Mouse (Mus musculus) liver, adult 2 months (tissue): Measurements from ENCODE around the gene Trhr2. TPM values are rescaled to one million over a fixed set of nuclear protein-coding genes. Genes with fewer than 3 reads are reported as not detected.

Experiments
- DNase-seq: peaks from one replicate; pipeline ENCODE4 v3.0.0-alpha.2; 2011; ENCODE audit warnings: low read depth, low spot score; ENCODE audit errors: extremely low read depth
- H3K27ac ChIP-seq: fragments of 200-500 bp; replicated peaks from 2 replicates; pipeline ENCODE4 v1.5.1; 2012; ENCODE audit warnings: low read depth, mild to moderate bottlenecking, control low read depth, inconsistent platforms, low read length; ENCODE audit not compliant: insufficient read depth
- H3K27me3 ChIP-seq: fragments of 200-500 bp; 2 replicates; pipeline ENCODE4 v1.6.1; 2012; ENCODE audit warnings: mild to moderate bottlenecking, moderate library complexity, low read length, inconsistent platforms; ENCODE audit not compliant: control insufficient read depth, insufficient read depth
- H3K36me3 ChIP-seq: fragments of 200-500 bp; 2 replicates; pipeline ENCODE4 v1.6.1; 2012; ENCODE audit warnings: low read length, inconsistent platforms; ENCODE audit not compliant: control insufficient read depth, insufficient read depth
- H3K4me1 ChIP-seq: fragments of 200-500 bp; 2 replicates; pipeline ENCODE4 v1.6.1; 2011; ENCODE audit warnings: low read length; ENCODE audit not compliant: control insufficient read depth, insufficient read depth
- H3K4me3 ChIP-seq: fragments of 200-500 bp; 2 replicates; pipeline ENCODE4 v1.5.1; 2011; ENCODE audit warnings: low read depth, mild to moderate bottlenecking, control low read depth, low read length, moderate library complexity; ENCODE audit not compliant: insufficient read depth
- H3K79me2 ChIP-seq: fragments of 200-500 bp; 2 replicates; pipeline ENCODE4 v1.6.1; 2012; ENCODE audit warnings: inconsistent platforms, mild to moderate bottlenecking, low read length, moderate library complexity; ENCODE audit not compliant: control insufficient read depth, insufficient read depth
- H3K9ac ChIP-seq: fragments of 200-500 bp; 2 replicates; pipeline ENCODE4 v1.6.1; 2012; ENCODE audit warnings: low read depth, mild to moderate bottlenecking, control low read depth, inconsistent platforms, low read length
- CTCF ChIP-seq: fragments of 200-500 bp; IDR thresholded peaks from 2 replicates; pipeline ENCODE4 v1.5.1; 2011; ENCODE audit warnings: low read depth, low read length, control low read depth
- POLR2A ChIP-seq: fragments of 200-500 bp; IDR thresholded peaks from 2 replicates; pipeline ENCODE4 v1.6.1; 2011; ENCODE audit warnings: low read length, control low read depth; ENCODE audit not compliant: insufficient read depth; ENCODE audit errors: extremely low read depth
- WGBS: fragments of 180-500 bp; shearing (Covaris S2); methylation state at CpG from one replicate; pipeline ENCODE4 v1.1.7; 2018; 5-methylcytosine and 5-hydroxymethylcytosine counted together
- polyA plus RNA-seq: library from polyadenylated mRNA; depleted of rRNA; stranded (reverse); fragments of >200 nt; gene quantifications from 2 replicates; pipeline ENCODE4 v1.2.3, GENCODE M21; 2012; rRNA removed
- total RNA-seq: library from RNA; depleted of rRNA; stranded (reverse); fragments of >200 nt; gene quantifications from 2 replicates; pipeline ENCODE4 v1.2.3, GENCODE M21; 2014; rRNA removed

Gene Trhr2
- total and polyA plus RNA-seq, 2 experiments = not detected

- no peak for DNase-seq
- Histone ChIP-seq H3K4me3 (no peak overlapping the region), H3K79me2 (peaks cover 17% of the 10 kb centered on the region; the same call in 1 of the 2 replicates), H3K27me3 (no peaks in the 10 kb centered on the region), H3K4me1 (peaks cover 72% of the 10 kb centered on the region), H3K27ac (peak overlapping the region; percentile 37), H3K36me3 (no peaks in the 10 kb centered on the region), H3K9ac (peak overlapping the region; percentile 46)
- WGBS = 65% methylated on average over 13 of the region's 13 CpGs
- TF ChIP-seq CTCF = no peak
- TF ChIP-seq POLR2A = no peak
Measured at GRCm38 (mm10) chr8:122314899-122315496, 45.5 kb downstream of the Trhr2 start.

GRCm38 (mm10) chr8:122313310-122313709, 47.2 kb downstream of the Trhr2 start:
- no peak for DNase-seq
- WGBS = 74% methylated on average over 12 of the region's 12 CpGs
- no peak overlapping the region for H3K4me3 ChIP-seq
- H3K9ac ChIP-seq = no peak overlapping the region
- H3K4me1 ChIP-seq = peaks cover 78% of the 10 kb centered on the region
- TF ChIP-seq POLR2A = no peak
- TF ChIP-seq CTCF = no peak
- H3K36me3 ChIP-seq = no peaks in the 10 kb centered on the region
- peaks cover 29% of the 10 kb centered on the region; the same call in 1 of the 2 replicates for H3K79me2 ChIP-seq
- no peak overlapping the region for H3K27ac ChIP-seq
- H3K27me3 ChIP-seq = no peaks in the 10 kb centered on the region

GRCm38 (mm10) chr8:122312553-122312952, 48.0 kb downstream of the Trhr2 start:
- TF ChIP-seq CTCF = no peak
- TF ChIP-seq POLR2A = no peak
- WGBS = 44% methylated on average over 2 of the region's 2 CpGs
- Histone ChIP-seq H3K27me3 (no peaks in the 10 kb centered on the region), H3K4me1 (peaks cover 77% of the 10 kb centered on the region), H3K79me2 (peaks cover 34% of the 10 kb centered on the region; the same call in 1 of the 2 replicates), H3K9ac (no peak overlapping the region), H3K27ac (0 out of 2 replicates have a peak overlapping the region, but pooled peaks have one; percentile 5), H3K36me3 (no peaks in the 10 kb centered on the region), H3K4me3 (no peak overlapping the region)
- no peak for DNase-seq

GRCm38 (mm10) chr8:122311115-122311514, 49.4 kb downstream of the Trhr2 start:
- 50% methylated on average over 2 of the region's 2 CpGs for WGBS
- no peak for DNase-seq

GRCm38 (mm10) chr8:122309272-122309671, 51.3 kb downstream of the Trhr2 start:
- Histone ChIP-seq H3K4me1 (peaks cover 74% of the 10 kb centered on the region), H3K79me2 (peaks cover 45% of the 10 kb centered on the region; the same call in 1 of the 2 replicates), H3K27me3 (no peaks in the 10 kb centered on the region), H3K4me3 (no peak overlapping the region), H3K9ac (no peak overlapping the region), H3K27ac (no peak overlapping the region), H3K36me3 (no peaks in the 10 kb centered on the region)
- WGBS = 71% methylated on average over 12 of the region's 12 CpGs
- TF ChIP-seq POLR2A (no peak), CTCF (no peak)
- DNase-seq = no peak

More at GRCm38 (mm10) chr8:122311115-122311514, 49.4 kb downstream of the Trhr2 start:
- Histone ChIP-seq H3K9ac (no peak overlapping the region), H3K4me3 (no peak overlapping the region), H3K4me1 (peaks cover 70% of the 10 kb centered on the region), H3K79me2 (peaks cover 38% of the 10 kb centered on the region; the same call in 1 of the 2 replicates), H3K27me3 (no peaks in the 10 kb centered on the region), H3K36me3 (no peaks in the 10 kb centered on the region), H3K27ac (no peak overlapping the region)
- TF ChIP-seq CTCF = no peak
- TF ChIP-seq POLR2A = no peak

- H3K4me1 ChIP-seq = peaks cover 69% of the 10 kb centered on the region
- peak overlapping the region; percentile 46 for H3K4me3 ChIP-seq
- TF ChIP-seq CTCF (no peak), POLR2A (no peak)
- H3K79me2 ChIP-seq = peaks cover 50% of the 10 kb centered on the region; the same call in 1 of the 2 replicates
- WGBS = 37% methylated on average over 8 of the region's 8 CpGs
- peak; percentile 64 for DNase-seq
- H3K36me3 ChIP-seq = no peaks in the 10 kb centered on the region
- H3K9ac ChIP-seq = peak overlapping the region; percentile 68
- no peaks in the 10 kb centered on the region for H3K27me3 ChIP-seq
- peak overlapping the region; percentile 95 for H3K27ac ChIP-seq
Measured at GRCm38 (mm10) chr8:122307836-122308235, 52.7 kb downstream of the Trhr2 start.

Other genes with a start within 250 kb of the Trhr2 start
- 7.9 and 8.4 TPM in 2 replicates for gene Zfpm1, start 78.6 kb downstream of the Trhr2 start, total RNA-seq
- gene Zfpm1, start 78.6 kb downstream of the Trhr2 start, polyA plus RNA-seq = 56.5 and 67.5 TPM in 2 replicates
- 10.9 and 14.0 TPM in 2 replicates for gene Zc3h18, start 15.9 kb upstream of the Trhr2 start, total RNA-seq
- 18.3 and 22.3 TPM in 2 replicates for gene Zc3h18, start 15.9 kb upstream of the Trhr2 start, polyA plus RNA-seq
- gene Il17c, start 61.3 kb upstream of the Trhr2 start, total RNA-seq = not detected in 2 replicates
- gene Il17c, start 61.3 kb upstream of the Trhr2 start, polyA plus RNA-seq = not detected in 2 replicates
- gene Cyba, start 72.2 kb upstream of the Trhr2 start, total RNA-seq = 13.9 and 23.4 TPM in 2 replicates
- 24.4 and 34.2 TPM in 2 replicates for gene Cyba, start 72.2 kb upstream of the Trhr2 start, polyA plus RNA-seq
- 15.3 and 20.9 TPM in 2 replicates for gene Mvd, start 82.7 kb upstream of the Trhr2 start, total RNA-seq
- 68.7 and 71.4 TPM in 2 replicates for gene Mvd, start 82.7 kb upstream of the Trhr2 start, polyA plus RNA-seq
- not detected in 2 replicates for gene Snai3, start 100.0 kb upstream of the Trhr2 start, total RNA-seq
- 0.44 and 0.46 TPM in 2 replicates for gene Snai3, start 100.0 kb upstream of the Trhr2 start, polyA plus RNA-seq
- 5.3 and 6.8 TPM in 2 replicates for gene Rnf166, start 115.3 kb upstream of the Trhr2 start, total RNA-seq
- gene Rnf166, start 115.3 kb upstream of the Trhr2 start, polyA plus RNA-seq = 22.8 and 24.2 TPM in 2 replicates
- 7.0 and 13.5 TPM in 2 replicates for gene Ctu2, start 115.4 kb upstream of the Trhr2 start, total RNA-seq
- 21.1 and 27.0 TPM in 2 replicates for gene Ctu2, start 115.4 kb upstream of the Trhr2 start, polyA plus RNA-seq
- 2.2 and 4.6 TPM in 2 replicates for gene Piezo1, start 190.6 kb upstream of the Trhr2 start, total RNA-seq
- gene Piezo1, start 190.6 kb upstream of the Trhr2 start, polyA plus RNA-seq = 8.0 and 11.1 TPM in 2 replicates
- gene Cdt1, start 207.3 kb upstream of the Trhr2 start, total RNA-seq = 1.0 and 3.0 TPM in 2 replicates
- 2.5 and 2.9 TPM in 2 replicates for gene Cdt1, start 207.3 kb upstream of the Trhr2 start, polyA plus RNA-seq
- 59.8 and 68.3 TPM in 2 replicates for gene Aprt, start 216.2 kb upstream of the Trhr2 start, total RNA-seq
- 80.5 and 105 TPM in 2 replicates for gene Aprt, start 216.2 kb upstream of the Trhr2 start, polyA plus RNA-seq